Mouse (Mus musculus) lung, adult 2 months (tissue): Measurements from ENCODE around the gene Ttll5.

Source experiments
- CTCF ChIP-seq: fragments of 200-500 bp; IDR thresholded peaks from 2 replicates; pipeline ENCODE4 v1.5.1; 2011; ENCODE audit warnings: mild to moderate bottlenecking, low read length, control low read depth; ENCODE audit not compliant: insufficient read depth
- POLR2A ChIP-seq: fragments of 200-500 bp; IDR thresholded peaks from 2 replicates; pipeline ENCODE4 v1.6.1; 2011; ENCODE audit warnings: low read depth, mild to moderate bottlenecking, control low read depth, low read length, borderline replicate concordance; ENCODE audit errors: extremely low read depth

- TF ChIP-seq CTCF (no peak), POLR2A (no peak)
Measured at GRCm38 (mm10) chr12:85885024-85885423, 60.6 kb downstream of the Ttll5 start.
